Mouse (Mus musculus): ENCODE data around the gene Chmp2b. TPM values are rescaled to one million over a fixed set of nuclear protein-coding genes. Genes with fewer than 3 reads are reported as not detected.

Gene Chmp2b
- polyA plus RNA-seq, 1 experiment from 2014 or later = 26.6 TPM

GRCm38 (mm10) chr16:65577298-65578029 lies 14.9 kb upstream of the Chmp2b start:
- 50% methylated on average over 6 of the region's 6 CpGs for WGBS (ENCODE audit: insufficient replicate concordance)
- H3K27me3 ChIP-seq (ENCODE audit: insufficient read depth, low read length) = no peaks in the 10 kb centered on the region
- TF ChIP-seq EP300 (IDR thresholded peaks at IDR 0.05; ENCODE audit: low read depth) = no peak
- TF ChIP-seq CTCF (IDR thresholded peaks at IDR 0.05; ENCODE audit: low read depth) = no peak
- no peak overlapping the region for H3K27ac ChIP-seq (ENCODE audit: low read depth)
- no peak overlapping the region for H3K4me2 ChIP-seq (ENCODE audit: low read depth, low read length)
- H3K4me3 ChIP-seq (ENCODE audit: low read depth, low read length) = no peak overlapping the region
- H3K9ac ChIP-seq (replicated peaks) = no peak overlapping the region
- H3K9me3 ChIP-seq (ENCODE audit: low read length) = no peaks in the 10 kb centered on the region
- no peaks in the 10 kb centered on the region for H3K4me1 ChIP-seq (ENCODE audit: insufficient read depth)
- no peak for ATAC-seq
- H3K36me3 ChIP-seq (replicated peaks; ENCODE audit: insufficient read depth, low read length) = no peaks in the 10 kb centered on the region
- no peak for DNase-seq

DNA sequence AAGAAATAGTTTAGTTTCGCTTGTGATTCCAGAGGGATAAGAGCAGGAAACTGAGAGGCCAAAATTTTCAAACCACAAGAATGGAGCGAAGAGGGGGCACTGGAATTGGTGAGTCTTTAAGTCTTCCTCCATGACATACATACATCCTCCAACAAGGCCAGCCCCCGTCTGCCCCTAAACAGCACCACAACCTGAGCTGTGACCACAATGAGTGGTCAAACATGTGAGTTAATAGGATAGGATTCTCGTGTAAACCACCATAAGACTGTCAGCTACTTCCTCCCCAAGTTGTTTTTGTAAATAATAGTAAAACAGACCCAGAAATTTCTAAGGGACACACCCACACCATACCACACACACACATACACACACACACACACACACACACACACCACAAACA lies 6.3 kb upstream of the Chmp2b start:
- H3K27ac ChIP-seq (ENCODE audit: low read depth) = no peak overlapping the region
- DNase-seq (no peak), ATAC-seq (no peak)
- WGBS (ENCODE audit: insufficient replicate concordance) = 51% methylated on average over 4 of the region's 4 CpGs
- H3K4me3 ChIP-seq (ENCODE audit: low read depth, low read length) = no peak overlapping the region
- no peak overlapping the region for H3K9ac ChIP-seq (replicated peaks)
- H3K9me3 ChIP-seq (ENCODE audit: low read length) = no peaks in the 10 kb centered on the region
- H3K4me1 ChIP-seq (ENCODE audit: insufficient read depth) = no peaks in the 10 kb centered on the region
- H3K4me2 ChIP-seq (ENCODE audit: low read depth, low read length) = no peak overlapping the region
- no peaks in the 10 kb centered on the region for H3K36me3 ChIP-seq (replicated peaks; ENCODE audit: insufficient read depth, low read length)
- TF ChIP-seq EP300 (IDR thresholded peaks at IDR 0.05; ENCODE audit: low read depth) = no peak
- no peak for TF ChIP-seq CTCF (IDR thresholded peaks at IDR 0.05; ENCODE audit: low read depth)
- H3K27me3 ChIP-seq (ENCODE audit: insufficient read depth, low read length) = no peaks in the 10 kb centered on the region

DNA sequence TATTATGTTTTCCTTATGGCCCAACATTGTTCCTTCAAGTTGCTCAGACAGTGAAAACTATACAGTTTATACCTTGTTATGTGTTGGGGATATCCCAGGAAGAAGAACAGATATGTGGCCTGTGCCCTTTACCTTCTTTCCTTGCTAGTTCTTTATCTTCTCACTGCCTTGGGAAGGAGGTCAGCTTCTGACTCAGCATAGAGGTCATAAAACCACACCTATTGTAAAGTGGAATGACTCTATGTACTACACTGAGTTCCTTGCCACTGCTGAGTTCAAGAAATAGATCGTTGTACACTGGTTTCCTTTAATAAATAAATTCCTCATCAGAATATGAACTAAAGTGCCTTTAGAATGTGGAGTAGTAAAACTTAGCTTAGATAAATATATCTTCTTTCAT lies 2.4 kb upstream of the Chmp2b start:
- peaks cover 7% of the 10 kb centered on the region for H3K4me1 ChIP-seq (ENCODE audit: insufficient read depth)
- H3K27ac ChIP-seq (ENCODE audit: low read depth) = no peak overlapping the region
- H3K9me3 ChIP-seq (ENCODE audit: low read length) = no peaks in the 10 kb centered on the region
- DNase-seq = no peak
- no peak overlapping the region for H3K4me3 ChIP-seq (ENCODE audit: low read depth, low read length)
- 83% methylated on average over 1 of the region's 1 CpGs for WGBS (ENCODE audit: insufficient replicate concordance)
- no peak for ATAC-seq
- TF ChIP-seq EP300 (IDR thresholded peaks at IDR 0.05; ENCODE audit: low read depth) (no peak), CTCF (IDR thresholded peaks at IDR 0.05; ENCODE audit: low read depth) (no peak)
- H3K27me3 ChIP-seq (ENCODE audit: insufficient read depth, low read length) = no peaks in the 10 kb centered on the region
- no peaks in the 10 kb centered on the region for H3K36me3 ChIP-seq (replicated peaks; ENCODE audit: insufficient read depth, low read length)
- no peak overlapping the region for H3K9ac ChIP-seq (replicated peaks)
- H3K4me2 ChIP-seq (ENCODE audit: low read depth, low read length) = no peak overlapping the region

DNA sequence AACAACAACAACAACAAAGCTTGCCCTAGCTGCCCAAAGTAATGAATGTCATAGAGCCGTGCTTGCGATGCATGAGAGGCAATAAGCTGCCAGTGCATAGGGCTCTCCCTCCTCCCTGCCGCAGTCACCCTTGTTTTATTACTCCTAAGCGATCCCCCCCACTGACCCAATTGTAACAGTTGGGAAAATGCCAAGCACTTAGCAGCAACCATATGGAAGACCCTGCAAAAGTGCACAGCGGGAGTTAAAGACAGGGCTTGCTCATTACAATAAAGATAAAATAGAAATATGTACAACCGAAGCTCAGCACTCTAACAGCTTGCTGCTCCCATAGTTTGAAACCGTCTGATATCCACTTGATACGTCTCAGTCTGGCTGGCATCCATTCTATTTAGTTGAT lies 1.8 kb upstream of the Chmp2b start:
- ATAC-seq (no peak), DNase-seq (no peak)
- H3K4me2 ChIP-seq (ENCODE audit: low read depth, low read length) = no peak overlapping the region
- H3K9me3 ChIP-seq (ENCODE audit: low read length) = no peaks in the 10 kb centered on the region
- H3K36me3 ChIP-seq (replicated peaks; ENCODE audit: insufficient read depth, low read length) = no peaks in the 10 kb centered on the region
- WGBS (ENCODE audit: insufficient replicate concordance) = 84% methylated on average over 8 of the region's 8 CpGs
- no peak overlapping the region for H3K9ac ChIP-seq (replicated peaks)
- no peak overlapping the region for H3K4me3 ChIP-seq (ENCODE audit: low read depth, low read length)
- H3K4me1 ChIP-seq (ENCODE audit: insufficient read depth) = peaks cover 12% of the 10 kb centered on the region
- H3K27me3 ChIP-seq (ENCODE audit: insufficient read depth, low read length) = no peaks in the 10 kb centered on the region
- no peak for TF ChIP-seq EP300 (IDR thresholded peaks at IDR 0.05; ENCODE audit: low read depth)
- no peak for TF ChIP-seq CTCF (IDR thresholded peaks at IDR 0.05; ENCODE audit: low read depth)
- no peak overlapping the region for H3K27ac ChIP-seq (ENCODE audit: low read depth)

- H3K9me3 ChIP-seq (ENCODE audit: low read length) = no peaks in the 10 kb centered on the region
- peak overlapping the region; percentile 93 for H3K9ac ChIP-seq (replicated peaks)
- peak overlapping the region; percentile 90 for H3K4me3 ChIP-seq (ENCODE audit: low read depth, low read length)
- H3K27me3 ChIP-seq (ENCODE audit: insufficient read depth, low read length) = no peaks in the 10 kb centered on the region
- no peak overlapping the region for H3K27ac ChIP-seq (ENCODE audit: low read depth)
- ATAC-seq = peak; percentile 57
- 1% methylated on average over 10 of the region's 10 CpGs for WGBS (ENCODE audit: insufficient replicate concordance)
- H3K36me3 ChIP-seq (replicated peaks; ENCODE audit: insufficient read depth, low read length) = no peaks in the 10 kb centered on the region
- DNase-seq = no peak
- TF ChIP-seq EP300 (IDR thresholded peaks at IDR 0.05; ENCODE audit: low read depth) (no peak), CTCF (IDR thresholded peaks at IDR 0.05; ENCODE audit: low read depth) (no peak)
- H3K4me1 ChIP-seq (ENCODE audit: insufficient read depth) = peaks cover 13% of the 10 kb centered on the region
- H3K4me2 ChIP-seq (ENCODE audit: low read depth, low read length) = peak overlapping the region; percentile 89
These were observed 309 bp upstream of the Chmp2b start for GRCm38 (mm10) chr16:65562864-65563206.

GRCm38 (mm10) chr16:65560996-65561962 lies 1.2 kb downstream of the Chmp2b start:
- peak overlapping the region; percentile 93 for H3K9ac ChIP-seq (replicated peaks)
- TF ChIP-seq CTCF (IDR thresholded peaks at IDR 0.05; ENCODE audit: low read depth) (no peak), EP300 (IDR thresholded peaks at IDR 0.05; ENCODE audit: low read depth) (no peak)
- WGBS (ENCODE audit: insufficient replicate concordance) = 8% methylated on average over 8 of the region's 8 CpGs
- H3K27ac ChIP-seq (ENCODE audit: low read depth) = peak overlapping the region; percentile 75; the same call in 1 of the 2 replicates
- H3K4me3 ChIP-seq (ENCODE audit: low read depth, low read length) = peak overlapping the region; percentile 90
- H3K36me3 ChIP-seq (replicated peaks; ENCODE audit: insufficient read depth, low read length) = no peaks in the 10 kb centered on the region
- H3K4me2 ChIP-seq (ENCODE audit: low read depth, low read length) = peak overlapping the region; percentile 89
- no peaks in the 10 kb centered on the region for H3K9me3 ChIP-seq (ENCODE audit: low read length)
- H3K27me3 ChIP-seq (ENCODE audit: insufficient read depth, low read length) = no peaks in the 10 kb centered on the region
- ATAC-seq = no peak
- peaks cover 13% of the 10 kb centered on the region for H3K4me1 ChIP-seq (ENCODE audit: insufficient read depth)
- DNase-seq = no peak
